Mouse (Mus musculus): Measurements from ENCODE around the gene H2al1h. TPM values are rescaled to one million over a fixed set of nuclear protein-coding genes. Genes with fewer than 3 reads are reported as not detected.
"Not testable (repeated sequence)": the region's sequence is repeated elsewhere in the genome, so short reads cannot be mapped to it uniquely, and the experiment has no call there.

H2al1h gene
- polyA plus RNA-seq, 1 experiment from 2014 or later = not detected

GRCm38 (mm10) chrX:11324359-11324758 is 3.1 kb downstream of the H2al1h start, which contains the start of gene H2al1i:
Gene H2al1i, plus strand, starts transcription at chrX:11324659.
- not testable (repeated sequence) for H3K9ac ChIP-seq; H3K36me3 ChIP-seq; ATAC-seq; H3K4me1 ChIP-seq (replicated peaks); H3K4me3 ChIP-seq (replicated peaks); H3K27ac ChIP-seq; H3K27me3 ChIP-seq (replicated peaks); H3K9me3 ChIP-seq; H3K4me2 ChIP-seq (replicated peaks)
- WGBS = 89% methylated on average over 2 of the region's 5 CpGs

- H3K9me3 ChIP-seq; H3K27ac ChIP-seq; H3K4me3 ChIP-seq (replicated peaks); H3K36me3 ChIP-seq; H3K4me2 ChIP-seq (replicated peaks); H3K4me1 ChIP-seq (replicated peaks); ATAC-seq; H3K9ac ChIP-seq; H3K27me3 ChIP-seq (replicated peaks): not testable (repeated sequence)
- 89% methylated on average over 2 of the region's 2 CpGs for WGBS
Observed at GRCm38 (mm10) chrX:11327522-11327921, 6.2 kb downstream of the H2al1h start, which contains the start of gene H2al1j. Gene H2al1j, plus strand, starts transcription at chrX:11327822.

DNA sequence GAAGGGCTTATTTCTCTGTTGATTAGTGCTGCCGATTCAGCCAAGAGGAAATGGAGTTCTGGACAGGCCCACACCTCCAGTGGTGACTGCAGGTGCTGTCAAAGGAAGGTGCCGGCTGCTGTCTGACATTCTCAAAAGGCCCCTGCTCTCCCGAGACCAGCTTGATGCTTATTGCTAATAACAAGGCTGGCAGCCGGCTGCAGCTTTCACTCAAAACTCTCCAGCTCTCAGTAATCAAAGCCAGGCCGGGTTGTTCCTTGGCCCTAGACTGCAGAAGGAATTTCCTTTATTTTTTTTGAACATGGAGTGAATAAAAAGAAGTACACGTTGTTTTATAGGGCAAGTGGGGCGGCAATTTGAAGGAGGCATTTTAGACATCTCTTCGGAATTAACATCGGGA is 24.5 kb downstream of the H2al1h start:
- Histone ChIP-seq H3K4me2 (replicated peaks) (no peak overlapping the region), H3K27me3 (replicated peaks) (no peaks in the 10 kb centered on the region), H3K27ac (no peak overlapping the region), H3K4me3 (replicated peaks) (no peak overlapping the region), H3K36me3 (no peaks in the 10 kb centered on the region), H3K4me1 (replicated peaks) (no peaks in the 10 kb centered on the region), H3K9ac (no peak overlapping the region), H3K9me3 (no peaks in the 10 kb centered on the region)
- WGBS = 62% methylated on average over 9 of the region's 9 CpGs
- ATAC-seq = no peak

DNA sequence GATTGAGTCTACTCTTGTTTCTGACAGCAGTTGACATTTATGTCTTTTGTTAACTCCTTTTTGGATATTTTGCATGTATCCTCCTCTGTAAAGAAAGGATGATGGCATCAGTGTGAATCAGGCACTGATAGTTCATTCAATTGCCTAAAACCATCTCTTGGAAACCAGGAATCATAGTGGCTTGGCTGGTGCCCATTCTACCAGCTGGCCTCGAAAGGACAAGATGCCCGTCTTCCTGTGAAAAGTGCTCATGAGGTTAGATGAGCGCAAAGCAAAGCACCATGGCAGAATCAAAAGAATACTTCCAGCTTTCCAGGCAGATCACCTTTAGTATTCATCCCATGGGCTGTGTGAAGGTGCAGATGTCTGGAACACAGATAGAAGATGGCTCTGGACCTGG is 25.5 kb downstream of the H2al1h start:
- Histone ChIP-seq H3K4me2 (replicated peaks) (no peak overlapping the region), H3K27me3 (replicated peaks) (no peaks in the 10 kb centered on the region), H3K9ac (no peak overlapping the region), H3K4me3 (replicated peaks) (no peak overlapping the region), H3K27ac (no peak overlapping the region), H3K9me3 (no peaks in the 10 kb centered on the region), H3K36me3 (no peaks in the 10 kb centered on the region), H3K4me1 (replicated peaks) (no peaks in the 10 kb centered on the region)
- WGBS = 95% methylated on average over 3 of the region's 3 CpGs
- no peak for ATAC-seq

DNA sequence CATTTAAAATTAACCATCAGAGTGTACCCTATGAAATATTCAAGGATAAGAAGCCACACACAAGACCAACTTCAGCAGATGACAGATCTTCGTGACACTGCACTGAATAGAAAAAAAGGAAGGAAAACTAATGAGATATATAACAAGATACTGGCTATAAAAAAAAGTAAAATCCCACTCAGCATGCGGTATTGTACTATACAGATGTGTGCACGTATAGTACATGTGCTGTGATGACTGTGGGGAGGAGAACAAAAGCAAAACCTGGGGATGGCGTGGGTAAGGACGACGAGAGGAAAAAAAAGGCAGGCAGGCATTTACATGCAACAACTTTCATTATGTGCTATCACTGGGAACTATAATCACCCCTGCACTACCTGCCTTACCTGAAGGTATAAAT is 39.5 kb downstream of the H2al1h start:
- Histone ChIP-seq H3K27me3 (replicated peaks) (no peaks in the 10 kb centered on the region), H3K9ac (no peak overlapping the region), H3K36me3 (no peaks in the 10 kb centered on the region), H3K4me2 (replicated peaks) (no peak overlapping the region), H3K4me3 (replicated peaks) (no peak overlapping the region), H3K27ac (no peak overlapping the region), H3K4me1 (replicated peaks) (no peaks in the 10 kb centered on the region), H3K9me3 (no peaks in the 10 kb centered on the region)
- 81% methylated on average over 6 of the region's 6 CpGs for WGBS
- ATAC-seq = no peak

DNA sequence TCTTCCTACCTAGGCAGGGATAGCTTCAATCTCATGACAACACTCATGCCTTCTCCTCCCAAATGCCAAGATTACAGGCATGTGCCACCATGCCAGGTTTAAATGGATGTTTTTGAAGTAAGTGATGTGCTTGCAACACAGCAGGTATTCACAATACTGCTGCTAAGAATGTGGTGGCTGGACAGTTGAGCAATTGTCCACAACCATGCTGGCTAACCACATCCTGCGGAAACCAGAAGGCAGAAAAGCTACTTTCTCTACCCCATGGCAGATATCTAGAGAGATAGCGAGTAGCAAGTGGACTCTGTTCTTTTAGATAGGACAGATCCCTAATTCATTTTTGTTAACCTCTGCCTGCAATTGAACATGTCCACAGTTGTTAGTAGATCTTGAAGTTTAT is 40.0 kb downstream of the H2al1h start:
- H3K36me3 ChIP-seq = no peaks in the 10 kb centered on the region
- H3K4me2 ChIP-seq (replicated peaks) = no peak overlapping the region
- no peaks in the 10 kb centered on the region for H3K27me3 ChIP-seq (replicated peaks)
- H3K9ac ChIP-seq = no peak overlapping the region
- ATAC-seq = no peak
- no peaks in the 10 kb centered on the region for H3K4me1 ChIP-seq (replicated peaks)
- no peaks in the 10 kb centered on the region for H3K9me3 ChIP-seq
- no peak overlapping the region for H3K4me3 ChIP-seq (replicated peaks)
- WGBS = 93% methylated on average over 2 of the region's 2 CpGs
- H3K27ac ChIP-seq = no peak overlapping the region

DNA sequence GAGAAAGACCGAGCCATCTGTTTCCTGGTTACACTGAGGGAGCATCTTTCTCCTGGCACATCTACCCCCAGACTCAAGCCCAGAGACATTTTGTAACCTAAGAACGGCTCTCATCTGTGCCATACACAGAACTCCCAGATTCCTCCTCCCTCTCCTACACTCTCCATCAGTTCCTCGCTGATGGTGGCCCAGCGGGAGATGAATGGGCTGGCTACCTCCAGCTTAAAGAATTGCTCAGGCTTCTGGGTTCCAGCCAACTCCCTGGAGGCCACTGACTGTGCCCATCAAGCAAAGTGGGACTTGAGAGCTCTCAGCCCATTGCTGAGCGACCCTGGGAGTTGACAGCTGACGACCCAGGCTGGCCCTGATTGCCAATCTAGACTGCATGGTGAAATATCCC is 42.6 kb downstream of the H2al1h start:
- Histone ChIP-seq H3K4me1 (replicated peaks) (no peaks in the 10 kb centered on the region), H3K27ac (no peak overlapping the region), H3K36me3 (no peaks in the 10 kb centered on the region), H3K4me3 (replicated peaks) (no peak overlapping the region), H3K4me2 (replicated peaks) (no peak overlapping the region), H3K27me3 (replicated peaks) (no peaks in the 10 kb centered on the region), H3K9me3 (no peaks in the 10 kb centered on the region), H3K9ac (no peak overlapping the region)
- WGBS = 64% methylated on average over 6 of the region's 6 CpGs
- no peak for ATAC-seq

DNA sequence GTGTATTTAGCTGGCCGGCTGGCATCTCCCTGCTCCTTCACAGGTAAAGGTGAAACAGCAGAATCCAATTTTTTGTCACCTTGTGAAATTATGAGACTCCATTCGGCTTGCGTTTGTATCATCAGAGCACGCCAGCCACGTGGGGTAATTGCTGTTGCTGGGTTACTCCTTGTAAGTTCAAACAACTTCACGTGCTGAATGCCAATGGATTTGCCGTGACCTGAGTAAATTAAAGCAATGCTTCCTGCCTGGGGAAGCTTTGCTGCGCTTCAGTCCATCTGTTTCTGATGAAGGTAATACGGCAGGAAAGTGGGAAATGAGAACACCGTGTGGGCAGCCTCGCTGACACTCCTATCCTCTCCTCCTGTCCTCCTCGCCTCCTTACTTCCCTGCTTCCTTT is 43.9 kb downstream of the H2al1h start:
- Histone ChIP-seq H3K9me3 (no peaks in the 10 kb centered on the region), H3K4me1 (replicated peaks) (no peaks in the 10 kb centered on the region), H3K36me3 (no peaks in the 10 kb centered on the region), H3K4me3 (replicated peaks) (no peak overlapping the region), H3K27me3 (replicated peaks) (no peaks in the 10 kb centered on the region), H3K4me2 (replicated peaks) (no peak overlapping the region), H3K27ac (no peak overlapping the region), H3K9ac (no peak overlapping the region)
- no peak for ATAC-seq
- 60% methylated on average over 12 of the region's 12 CpGs for WGBS

Other genes starting within 250 kb of the H2al1h start
- not detected in 2 replicates for gene H2al1a, start 22.2 kb upstream of the H2al1h start, polyA plus RNA-seq (2015; fragmentation: Nextera tagmentation; extraction: Ambion mirVana)
- not detected in 2 replicates for gene H2al1b, start 19.1 kb upstream of the H2al1h start, polyA plus RNA-seq (2015; fragmentation: Nextera tagmentation; extraction: Ambion mirVana)
- not detected in 2 replicates for gene H2al1c, start 15.8 kb upstream of the H2al1h start, polyA plus RNA-seq (2015; fragmentation: Nextera tagmentation; extraction: Ambion mirVana)
- gene H2al1d, start 12.7 kb upstream of the H2al1h start, polyA plus RNA-seq (2015; fragmentation: Nextera tagmentation; extraction: Ambion mirVana) = not detected in 2 replicates
- gene H2al1e, start 9.6 kb upstream of the H2al1h start, polyA plus RNA-seq (2015; fragmentation: Nextera tagmentation; extraction: Ambion mirVana) = not detected in 2 replicates
- gene H2al1f, start 6.3 kb upstream of the H2al1h start, polyA plus RNA-seq (2015; fragmentation: Nextera tagmentation; extraction: Ambion mirVana) = not detected in 2 replicates
- not detected in 2 replicates for gene H2al1g, start 3.2 kb upstream of the H2al1h start, polyA plus RNA-seq (2015; fragmentation: Nextera tagmentation; extraction: Ambion mirVana)
- gene H2al1i, start 3.2 kb downstream of the H2al1h start, polyA plus RNA-seq (2015; fragmentation: Nextera tagmentation; extraction: Ambion mirVana) = not detected in 2 replicates
- gene H2al1j, start 6.3 kb downstream of the H2al1h start, polyA plus RNA-seq (2015; fragmentation: Nextera tagmentation; extraction: Ambion mirVana) = not detected in 2 replicates

All from intestine, embryonic 15.5 days (tissue).